Mouse (Mus musculus): Measurements from ENCODE around the gene Trappc1.

Gene Trappc1

DNA sequence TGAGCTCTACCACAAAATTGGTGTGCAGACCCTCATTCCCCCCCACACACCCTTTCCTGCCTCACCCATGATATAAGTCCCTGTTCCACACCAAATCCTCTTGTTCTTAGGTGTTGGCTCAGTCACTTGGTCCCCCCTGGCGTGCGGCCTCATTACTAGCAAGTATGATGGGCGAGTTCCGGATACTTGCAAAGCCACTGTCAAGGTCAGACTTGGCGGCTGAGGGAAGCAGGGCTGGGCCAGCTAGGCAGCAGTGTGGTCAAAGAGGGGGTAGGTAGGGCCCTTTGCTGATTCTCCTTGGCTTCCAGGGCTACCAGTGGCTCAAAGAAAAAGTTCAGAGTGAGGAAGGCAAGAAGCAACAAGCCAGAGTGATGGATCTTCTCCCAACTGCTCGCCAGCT lies 7.4 kb downstream of the Trappc1 start:
- no peak for DNase-seq

DNA sequence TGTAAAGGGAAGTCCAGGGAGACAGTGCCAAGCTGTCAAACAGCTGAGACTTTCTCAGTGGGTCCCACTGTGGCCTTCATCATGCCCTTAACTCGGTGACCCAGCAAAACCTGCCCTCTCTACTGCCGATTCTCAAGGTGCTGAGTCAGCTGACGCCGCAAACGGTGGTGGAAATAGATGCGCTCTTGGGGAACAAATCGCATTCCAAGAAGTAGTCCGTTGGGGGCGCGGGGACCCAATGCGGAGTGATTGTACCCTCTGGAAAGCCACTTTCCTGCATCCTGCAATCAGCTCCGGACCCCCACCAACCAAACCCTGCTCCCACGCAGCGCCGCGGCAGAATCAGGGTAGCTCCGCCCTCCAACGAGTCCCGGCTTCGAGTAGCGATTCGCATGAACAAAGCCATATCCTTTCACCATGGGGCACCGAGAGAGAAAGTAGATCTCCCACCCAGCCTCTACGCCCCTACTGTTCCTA lies 8.2 kb downstream of the Trappc1 start:
- peak; percentile 80 for DNase-seq

DNA sequence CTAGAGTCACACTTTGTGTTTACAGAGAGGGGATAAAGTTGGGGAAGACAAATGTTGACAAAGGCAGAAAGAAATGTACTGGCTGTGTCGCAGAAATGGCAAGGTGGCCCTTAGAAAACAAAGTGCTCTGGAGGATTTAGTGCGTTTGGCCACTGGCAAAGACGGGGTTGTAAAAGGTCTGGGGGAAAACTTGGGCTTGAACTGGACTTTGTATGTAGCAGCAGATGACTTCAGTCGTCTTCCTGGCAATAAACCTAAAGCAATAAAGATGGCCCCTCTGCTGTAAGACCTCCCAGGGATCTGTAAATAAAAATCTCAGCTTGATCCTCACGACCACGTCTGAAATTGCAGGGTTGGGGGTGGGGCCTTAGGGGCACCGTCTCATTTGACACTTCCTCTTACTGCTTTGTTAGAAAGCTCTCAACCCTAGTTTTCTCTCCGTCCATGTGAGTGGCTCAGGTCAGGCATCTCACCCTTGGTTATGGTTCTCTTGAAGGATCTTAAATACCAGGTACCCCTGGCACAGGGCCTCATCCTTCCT lies 9.0 kb downstream of the Trappc1 start:
- no peak for DNase-seq

DNA sequence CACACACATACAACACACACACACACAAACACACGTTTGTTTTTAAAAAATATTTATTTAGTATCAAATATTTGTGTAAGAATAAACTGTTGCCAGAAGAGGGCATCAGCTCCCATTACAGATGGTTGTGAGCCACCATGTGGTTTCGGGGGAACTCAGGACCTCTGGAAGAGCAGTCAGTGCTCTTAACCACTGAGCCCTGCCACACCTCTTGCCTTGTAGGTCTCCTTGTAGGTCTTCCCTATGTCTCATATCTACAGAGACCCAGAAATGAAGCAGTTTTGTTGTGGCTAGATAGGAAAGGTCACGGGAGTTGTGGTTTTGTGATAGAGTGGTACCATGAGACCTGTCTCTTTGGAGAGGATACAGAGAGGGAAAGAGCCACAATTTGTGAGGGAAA lies 10.1 kb downstream of the Trappc1 start:
- DNase-seq, result peak; percentile 13

- DNase-seq, result no peak
Measured at GRCm38 (mm10) chr11:69334796-69335195, 11.0 kb downstream of the Trappc1 start.

GRCm38 (mm10) chr11:69340161-69341131 lies 16.7 kb downstream of the Trappc1 start, which contains the start of gene Rnf227:
Gene Rnf227, plus strand, starts transcription at chr11:69340461.
- peak; percentile 79 for DNase-seq

DNA sequence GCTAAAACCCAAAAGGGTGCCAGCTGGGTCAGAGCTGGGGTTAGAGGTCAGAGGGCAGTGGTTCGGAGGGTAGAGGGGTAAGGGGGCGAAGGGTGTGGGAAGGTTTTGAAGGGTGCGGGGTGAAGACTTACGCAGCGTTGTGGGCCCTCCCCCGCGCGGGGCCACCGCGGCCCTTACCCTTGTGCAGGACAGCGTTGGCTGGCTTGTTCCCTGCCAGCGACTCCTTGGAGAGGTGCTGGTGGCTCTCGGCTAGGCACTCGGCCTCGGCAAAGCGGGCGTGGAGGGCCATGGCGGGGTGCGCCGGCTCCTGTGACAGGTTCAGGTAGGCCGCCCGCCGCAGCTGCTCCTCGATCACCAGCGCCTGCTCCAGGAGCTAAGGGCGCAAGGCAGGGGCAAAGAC lies 22.7 kb downstream of the Trappc1 start:
- DNase-seq, result no peak

GRCm38 (mm10) chr11:69356544-69356943 lies 32.8 kb downstream of the Trappc1 start:
- DNase-seq, result no peak

DNA sequence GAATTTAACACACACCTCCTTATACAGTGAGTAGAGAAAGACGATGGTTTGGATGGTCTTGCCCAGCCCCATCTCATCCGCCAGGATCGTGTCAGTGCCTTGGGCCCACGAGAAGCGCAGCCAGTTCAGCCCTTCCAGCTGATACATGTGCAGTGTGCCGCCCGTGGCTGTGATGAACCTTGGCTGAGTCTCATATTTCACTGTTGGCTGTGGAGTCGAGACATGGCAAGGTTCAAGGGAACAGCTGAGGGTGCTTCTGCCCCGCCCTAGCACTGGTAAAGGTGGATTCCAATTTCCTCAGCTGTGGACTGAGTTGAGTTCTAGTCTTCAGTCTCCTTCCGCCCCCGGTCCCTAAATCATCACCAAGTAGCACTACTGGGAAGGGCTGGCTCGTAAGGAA lies 33.9 kb downstream of the Trappc1 start:
- no peak for DNase-seq

- no peak for DNase-seq
Measured at GRCm38 (mm10) chr11:69362021-69362420, 38.2 kb downstream of the Trappc1 start.

- no peak for DNase-seq
Measured at GRCm38 (mm10) chr11:69362479-69362878, 38.7 kb downstream of the Trappc1 start.

DNA sequence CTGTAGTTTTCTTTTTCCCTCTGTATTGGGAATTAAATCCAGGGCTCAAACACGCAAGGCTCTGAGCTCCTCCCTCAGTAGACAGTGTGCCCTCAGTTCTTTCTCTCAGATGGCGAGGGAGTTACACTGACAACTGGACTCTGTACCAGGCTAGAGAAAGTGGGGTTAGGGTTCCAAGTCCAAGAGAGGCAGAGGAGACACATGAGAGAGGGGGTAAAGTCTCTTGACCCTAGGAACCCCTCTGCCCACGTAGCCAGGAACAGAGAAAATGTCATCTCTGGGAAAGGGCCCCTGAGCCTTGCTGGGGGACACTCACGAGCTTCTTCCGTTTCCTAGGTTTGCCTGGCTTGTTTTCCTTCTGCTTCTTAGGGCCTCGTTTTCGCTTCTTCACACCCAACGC lies 40.6 kb downstream of the Trappc1 start:
- DNase-seq, result no peak

- DNase-seq, result peak; percentile 20
Measured at GRCm38 (mm10) chr11:69364910-69365309, 41.1 kb downstream of the Trappc1 start.

- no peak for DNase-seq
Measured at GRCm38 (mm10) chr11:69365722-69366121, 41.9 kb downstream of the Trappc1 start.

DNA sequence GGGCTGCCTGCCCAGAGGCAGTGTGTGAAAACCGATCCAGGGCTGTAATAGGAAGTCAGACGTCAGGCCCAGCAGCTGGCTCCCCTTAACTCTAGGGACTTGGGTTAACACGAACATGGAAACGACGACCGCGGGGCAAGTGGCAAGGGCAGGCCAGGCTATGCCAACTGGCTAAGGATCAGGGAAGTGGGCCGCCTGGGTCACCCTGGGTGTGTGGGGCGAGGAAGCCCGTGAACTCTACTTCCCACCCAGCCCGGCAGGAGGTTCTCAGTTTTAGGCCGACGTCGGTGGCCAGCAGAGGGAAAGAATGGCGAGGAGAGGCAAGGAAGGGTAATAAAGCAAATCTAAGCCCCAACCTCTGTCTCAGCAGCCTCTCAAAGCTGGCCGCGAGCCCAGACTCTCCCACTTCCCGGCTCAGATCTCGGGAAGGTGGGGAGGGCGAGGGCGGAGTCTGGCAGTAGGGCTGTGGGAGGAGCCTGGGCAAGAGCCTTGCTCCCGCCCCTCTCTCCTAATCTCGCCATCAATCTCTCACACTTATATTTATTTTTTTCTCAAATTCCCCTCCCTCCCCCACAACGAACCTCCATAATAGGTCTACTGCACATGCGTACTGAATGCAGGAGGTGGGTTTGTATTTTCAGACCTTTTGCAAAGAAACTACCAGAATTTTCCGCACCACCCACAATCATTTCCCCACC lies 42.5 kb downstream of the Trappc1 start:
- peak; percentile 88 for DNase-seq

- peak; percentile 54 for DNase-seq
Measured at GRCm38 (mm10) chr11:69366855-69367615, 43.3 kb downstream of the Trappc1 start.

- peak; percentile 44 for DNase-seq
Measured at GRCm38 (mm10) chr11:69367616-69368355, 44.0 kb downstream of the Trappc1 start.

GRCm38 (mm10) chr11:69368356-69369214 lies 44.8 kb downstream of the Trappc1 start:
- peak; percentile 63 for DNase-seq

DNA sequence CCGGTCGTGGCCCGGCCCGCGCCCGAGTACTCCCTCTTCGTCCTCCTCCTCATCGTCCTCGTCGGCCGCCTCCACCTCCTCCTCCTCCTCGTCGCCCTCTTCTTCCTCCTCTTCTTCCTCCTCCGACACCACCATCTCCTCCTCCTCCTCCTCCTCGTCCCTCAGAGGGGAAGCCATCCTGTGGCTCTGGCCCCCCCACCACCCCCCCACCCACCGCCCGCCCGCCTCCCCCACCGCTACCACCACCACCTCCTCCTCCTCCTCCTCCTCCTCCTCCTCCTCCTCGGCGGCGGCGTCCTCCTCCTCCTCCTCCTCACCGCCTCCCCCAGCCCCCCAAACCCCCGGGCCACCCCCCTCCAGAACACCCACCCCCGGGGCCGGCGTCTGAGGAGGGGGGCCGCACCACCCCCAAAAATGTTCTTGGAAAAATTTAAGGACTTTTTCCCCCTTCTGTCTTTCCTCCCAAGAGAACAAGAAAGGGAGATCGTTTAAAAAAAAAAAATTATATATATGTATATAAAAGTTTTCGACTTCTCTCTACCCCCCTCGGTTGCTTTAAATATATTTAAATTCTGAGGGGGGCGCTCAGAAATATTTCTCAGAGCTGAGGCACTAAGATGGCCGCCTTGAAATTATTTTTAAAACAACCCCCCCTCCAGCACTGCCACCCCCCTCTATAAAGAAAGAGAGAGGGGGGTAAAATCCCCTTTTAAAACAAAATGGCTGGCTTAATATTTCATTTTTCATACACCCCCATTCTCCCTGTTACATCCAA lies 45.6 kb downstream of the Trappc1 start, which contains the start of gene Chd3:
TSS of gene Chd3 (minus strand) at position 192 of the 775 bp plus-strand sequence.
- DNase-seq, result no peak

All from thymus, postnatal 25 days (tissue).